22 mouse cellular contexts compared by ENCODE assay signal in genomic region chr9:71157921-71158646, GRCm38 (mm10). TPM values are rescaled to one million over a fixed set of nuclear protein-coding genes. Genes with fewer than 3 reads are reported as not detected.
A peak's percentile ranks its signal among the peaks of the same experiment; 100 is the strongest.
DNase-seq lines count a peak whose midpoint lies in the region; ATAC-seq and TF ChIP-seq lines count a peak whose summit lies in the region.
"Had no signal": no experiment of that assay in that cellular context is flagged by ENCODE, and none has a peak within 500 bp of the region (broad histone marks: within the 10 kb centered on the region; RNA-seq: fewer than 3 reads in every experiment).

No protein-coding gene starts in this region.

- 0 out of 2 replicates have a peak overlapping the region, but pooled peaks have one; percentile 18 for H3K27ac ChIP-seq in lung, embryonic 14.5 days (ENCODE audit: low read depth)
- peak overlapping the region; percentile 96 for H3K27ac ChIP-seq in liver, embryonic 11.5 days (ENCODE audit: low read depth, low read length)
- H3K27ac ChIP-seq in liver, postnatal 0 days (ENCODE audit: low read depth): peak overlapping the region; percentile 92
- no peak overlapping the region for H3K27ac ChIP-seq in forebrain, embryonic 11.5 days (ENCODE audit: low read depth, low read length)
- H3K27ac ChIP-seq in hindbrain, embryonic 10.5 days: no peak overlapping the region
- H3K27ac ChIP-seq in forebrain, embryonic 16.5 days (ENCODE audit: low read length): no peak overlapping the region
- H3K27ac ChIP-seq: embryonic facial prominence, embryonic 15.5 days; forebrain, embryonic 12.5 days; midbrain, embryonic 13.5 days had no signal

- peak; percentile 91 for TF ChIP-seq EP300 in liver, postnatal 0 days (IDR thresholded peaks at IDR 0.05; ENCODE audit: low read depth)

- WGBS in lung, embryonic 14.5 days: 83% methylated on average over 15 of the region's 15 CpGs
- 63% methylated on average over 15 of the region's 15 CpGs for WGBS in liver, embryonic 11.5 days
- WGBS in liver, postnatal 0 days (ENCODE audit: insufficient replicate concordance): 52% methylated on average over 15 of the region's 15 CpGs
- 88% methylated on average over 15 of the region's 15 CpGs for WGBS in forebrain, embryonic 11.5 days
- WGBS in hindbrain, embryonic 10.5 days: 92% methylated on average over 15 of the region's 15 CpGs
- 94% methylated on average over 15 of the region's 15 CpGs for WGBS in forebrain, embryonic 16.5 days

- no peaks in the 10 kb centered on the region for H3K4me1 ChIP-seq in lung, embryonic 14.5 days (ENCODE audit: insufficient read depth)
- H3K4me1 ChIP-seq in liver, embryonic 11.5 days (replicated peaks; ENCODE audit: control insufficient read depth, insufficient read depth, low read length): peaks cover 46% of the 10 kb centered on the region
- H3K4me1 ChIP-seq in liver, postnatal 0 days (ENCODE audit: insufficient read depth): peaks cover 61% of the 10 kb centered on the region
- H3K4me1 ChIP-seq in forebrain, embryonic 11.5 days (replicated peaks; ENCODE audit: control insufficient read depth, insufficient read depth, low read length): no peaks in the 10 kb centered on the region; the same call in 1 of the 2 replicates
- H3K4me1 ChIP-seq in hindbrain, embryonic 10.5 days (replicated peaks): 0 out of 2 replicates have a peak, but pooled peaks cover 2% of the 10 kb centered on the region
- peaks cover 3% of the 10 kb centered on the region; the same call in 1 of the 2 replicates for H3K4me1 ChIP-seq in forebrain, embryonic 16.5 days (replicated peaks; ENCODE audit: control insufficient read depth, insufficient read depth, low read length)
- H3K4me1 ChIP-seq: embryonic facial prominence, embryonic 15.5 days; forebrain, embryonic 12.5 days; midbrain, embryonic 13.5 days had no signal

- no peaks in the 10 kb centered on the region for H3K27me3 ChIP-seq in lung, embryonic 14.5 days (ENCODE audit: insufficient read depth, low read length)
- no peaks in the 10 kb centered on the region for H3K27me3 ChIP-seq in liver, embryonic 11.5 days (replicated peaks; ENCODE audit: control insufficient read depth, insufficient read depth, low read length)
- no peaks in the 10 kb centered on the region for H3K27me3 ChIP-seq in liver, postnatal 0 days (ENCODE audit: insufficient read depth, low read length)
- H3K27me3 ChIP-seq in forebrain, embryonic 11.5 days (ENCODE audit: control insufficient read depth, insufficient read depth, low read length): no peaks in the 10 kb centered on the region
- H3K27me3 ChIP-seq in hindbrain, embryonic 10.5 days (ENCODE audit: insufficient read depth, poor library complexity, severe bottlenecking): no peaks in the 10 kb centered on the region
- H3K27me3 ChIP-seq in forebrain, embryonic 16.5 days (replicated peaks; ENCODE audit: control insufficient read depth, insufficient read depth, low read length): no peaks in the 10 kb centered on the region
- H3K27me3 ChIP-seq: embryonic facial prominence, embryonic 15.5 days; forebrain, embryonic 12.5 days; midbrain, embryonic 13.5 days had no signal

- no peak for ATAC-seq in lung, embryonic 14.5 days (ENCODE audit: insufficient read depth)
- peak; percentile 58 for ATAC-seq in liver, embryonic 11.5 days (replicated peaks; ENCODE audit: low FRiP score)
- ATAC-seq in liver, postnatal 0 days: peak; percentile 18
- ATAC-seq in forebrain, embryonic 11.5 days (replicated peaks; ENCODE audit: low FRiP score): no peak
- no peak for ATAC-seq in forebrain, embryonic 16.5 days
- ATAC-seq: CD4-positive, CD25-positive, alpha-beta regulatory T cell, adult 4 months; hindbrain, embryonic 16.5 days; intestine, postnatal 0 days; lung, postnatal 0 days; midbrain, embryonic 13.5 days had no signal

- H3K9ac ChIP-seq in lung, embryonic 14.5 days: no peak overlapping the region
- H3K9ac ChIP-seq in liver, embryonic 11.5 days (ENCODE audit: low read depth, low read length): peak overlapping the region; percentile 64
- peak overlapping the region; percentile 58 for H3K9ac ChIP-seq in liver, postnatal 0 days (replicated peaks)
- H3K9ac ChIP-seq in forebrain, embryonic 11.5 days (ENCODE audit: low read length): no peak overlapping the region
- no peak overlapping the region for H3K9ac ChIP-seq in forebrain, embryonic 16.5 days (replicated peaks; ENCODE audit: low read depth, low read length)
- H3K9ac ChIP-seq: embryonic facial prominence, embryonic 15.5 days; forebrain, embryonic 12.5 days; midbrain, embryonic 13.5 days had no signal

- no peak for TF ChIP-seq CTCF in lung, embryonic 14.5 days (IDR thresholded peaks at IDR 0.05; ENCODE audit: low read depth)
- TF ChIP-seq CTCF in liver, postnatal 0 days (IDR thresholded peaks at IDR 0.05; ENCODE audit: low read depth): no peak

- no peak overlapping the region for H3K4me3 ChIP-seq in lung, embryonic 14.5 days (ENCODE audit: low read depth, low read length)
- H3K4me3 ChIP-seq in liver, embryonic 11.5 days (ENCODE audit: low read depth, low read length): no peak overlapping the region
- H3K4me3 ChIP-seq in liver, postnatal 0 days (ENCODE audit: low read depth, low read length): no peak overlapping the region
- no peak overlapping the region for H3K4me3 ChIP-seq in forebrain, embryonic 11.5 days (ENCODE audit: low read depth, low read length)
- H3K4me3 ChIP-seq in hindbrain, embryonic 10.5 days: no peak overlapping the region
- no peak overlapping the region for H3K4me3 ChIP-seq in forebrain, embryonic 16.5 days (replicated peaks; ENCODE audit: low read length)
- H3K4me3 ChIP-seq: embryonic facial prominence, embryonic 15.5 days; forebrain, embryonic 12.5 days; midbrain, embryonic 13.5 days had no signal

- DNase-seq in lung, embryonic 14.5 days: no peak
- no peak for DNase-seq in lung, postnatal 14 days
- DNase-seq in c-Kit-negative CD71-positive TER-119-positive erythroid progenitor cells, embryonic 14.5 days (ENCODE audit: low read depth, low spot score): peak; percentile 51
- no peak for DNase-seq in liver, embryonic 11.5 days (ENCODE audit: low spot score)
- peak; percentile 17 for DNase-seq in liver, postnatal 0 days
- DNase-seq in forebrain, embryonic 11.5 days (ENCODE audit: low spot score): no peak
- no peak for DNase-seq in hindbrain, embryonic 10.5 days (ENCODE audit: low spot score)
- DNase-seq: adrenal gland, adult 2 months; cerebellum, adult 2 months; kidney, postnatal 4 days; right cerebral cortex, postnatal 14 days; spleen, adult 18-20 months; thymus, postnatal 4 days had no signal

- H3K4me2 ChIP-seq in lung, embryonic 14.5 days: no peak overlapping the region
- H3K4me2 ChIP-seq in liver, embryonic 11.5 days: peak overlapping the region; percentile 53
- peak overlapping the region; percentile 55 for H3K4me2 ChIP-seq in liver, postnatal 0 days (ENCODE audit: low read depth, low read length)
- H3K4me2 ChIP-seq in forebrain, embryonic 11.5 days (ENCODE audit: low read depth, low read length, severe bottlenecking): no peak overlapping the region
- no peak overlapping the region for H3K4me2 ChIP-seq in forebrain, embryonic 16.5 days (ENCODE audit: low read length)
- H3K4me2 ChIP-seq: embryonic facial prominence, embryonic 15.5 days; forebrain, embryonic 12.5 days; heart, embryonic 11.5 days; midbrain, embryonic 13.5 days had no signal

- no peaks in the 10 kb centered on the region for H3K36me3 ChIP-seq in lung, embryonic 14.5 days (ENCODE audit: insufficient read depth)
- no peaks in the 10 kb centered on the region for H3K36me3 ChIP-seq in liver, embryonic 11.5 days (ENCODE audit: control insufficient read depth, insufficient read depth, low read length)
- no peaks in the 10 kb centered on the region for H3K36me3 ChIP-seq in liver, postnatal 0 days (replicated peaks; ENCODE audit: insufficient read depth, low read length)
- H3K36me3 ChIP-seq in forebrain, embryonic 11.5 days (ENCODE audit: control insufficient read depth, insufficient read depth, low read length): no peaks in the 10 kb centered on the region
- no peaks in the 10 kb centered on the region for H3K36me3 ChIP-seq in hindbrain, embryonic 10.5 days
- H3K36me3 ChIP-seq in forebrain, embryonic 16.5 days (ENCODE audit: control insufficient read depth, insufficient read depth): no peaks in the 10 kb centered on the region
- H3K36me3 ChIP-seq: embryonic facial prominence, embryonic 15.5 days; forebrain, embryonic 12.5 days; midbrain, embryonic 13.5 days had no signal

- H3K9me3 ChIP-seq in lung, embryonic 14.5 days (ENCODE audit: low read depth, low read length): no peaks in the 10 kb centered on the region
- H3K9me3 ChIP-seq in liver, embryonic 11.5 days (ENCODE audit: control insufficient read depth, low read length): no peaks in the 10 kb centered on the region
- H3K9me3 ChIP-seq in liver, postnatal 0 days (ENCODE audit: low read length): no peaks in the 10 kb centered on the region
- no peaks in the 10 kb centered on the region for H3K9me3 ChIP-seq in forebrain, embryonic 11.5 days (ENCODE audit: control insufficient read depth, low read length)
- no peaks in the 10 kb centered on the region for H3K9me3 ChIP-seq in hindbrain, embryonic 10.5 days
- H3K9me3 ChIP-seq in forebrain, embryonic 16.5 days (ENCODE audit: control insufficient read depth, low read length): no peaks in the 10 kb centered on the region
- H3K9me3 ChIP-seq: embryonic facial prominence, embryonic 15.5 days; forebrain, embryonic 12.5 days; midbrain, embryonic 13.5 days had no signal

RNA-seq across cellular contexts. Expression of gene Aqp9, which starts 10.4 kb away (rescaled TPM):
- polyA plus RNA-seq in lung, embryonic 14.5 days (2014; fragmentation: Nextera tagmentation; extraction: Ambion mirVana): 0.18 and 0.42 TPM in 2 replicates
- polyA plus RNA-seq in liver, embryonic 11.5 days (2014; fragmentation: Nextera tagmentation; extraction: Ambion mirVana): 13.6 and 15.2 TPM in 2 replicates
- polyA plus RNA-seq in liver, postnatal 0 days (2015; fragmentation: Nextera tagmentation; extraction: Ambion mirVana): 70.9 and 75.4 TPM in 2 replicates
- 0.09 and 0.20 TPM in 2 replicates for polyA plus RNA-seq in forebrain, embryonic 11.5 days (2014; fragmentation: Nextera tagmentation; extraction: Ambion mirVana)
- polyA plus RNA-seq in hindbrain, embryonic 10.5 days (2016; fragmentation: Nextera tagmentation; extraction: Ambion mirVana): 0.10 TPM in 1 of 2 replicates, not detected in the other
- polyA plus RNA-seq in forebrain, embryonic 16.5 days (2015; fragmentation: Nextera tagmentation; extraction: Ambion mirVana): 0.67 and 1.2 TPM in 2 replicates

RNA-seq across cellular contexts. Expression of gene Aldh1a2, which starts 57.5 kb away (rescaled TPM):
- 41.7 and 47.9 TPM in 2 replicates for polyA plus RNA-seq in lung, embryonic 14.5 days (2014; fragmentation: Nextera tagmentation; extraction: Ambion mirVana)
- 19.6 and 24.3 TPM in 2 replicates for polyA plus RNA-seq in liver, embryonic 11.5 days (2014; fragmentation: Nextera tagmentation; extraction: Ambion mirVana)
- polyA plus RNA-seq in liver, postnatal 0 days (2015; fragmentation: Nextera tagmentation; extraction: Ambion mirVana): 0.51 and 0.63 TPM in 2 replicates
- 1.2 and 1.6 TPM in 2 replicates for polyA plus RNA-seq in forebrain, embryonic 11.5 days (2014; fragmentation: Nextera tagmentation; extraction: Ambion mirVana)
- 0.80 and 5.7 TPM in 2 replicates for polyA plus RNA-seq in hindbrain, embryonic 10.5 days (2016; fragmentation: Nextera tagmentation; extraction: Ambion mirVana)
- polyA plus RNA-seq in forebrain, embryonic 16.5 days (2015; fragmentation: Nextera tagmentation; extraction: Ambion mirVana): 13.1 and 20.0 TPM in 2 replicates
- polyA plus RNA-seq: CD4-positive, CD25-positive, alpha-beta regulatory T cell, adult 4 months had no signal

Comparison
In these comparisons a context has a peak if more than half of its experiments do, and no peak if none do; other contexts are left out.
1. DNase-seq: peak in c-Kit-negative CD71-positive TER-119-positive erythroid progenitor cells, embryonic 14.5 days (single experiment) and liver, postnatal 0 days (single experiment); none in lung, embryonic 14.5 days (single experiment), lung, postnatal 14 days (single experiment), liver, embryonic 11.5 days (single experiment), forebrain, embryonic 11.5 days (single experiment) and hindbrain, embryonic 10.5 days (single experiment).
2. ATAC-seq: peak in liver, embryonic 11.5 days (single experiment) and liver, postnatal 0 days (single experiment); none in lung, embryonic 14.5 days (single experiment), forebrain, embryonic 11.5 days (single experiment) and forebrain, embryonic 16.5 days (single experiment).
3. H3K27ac ChIP-seq: peak in lung, embryonic 14.5 days (single experiment), liver, embryonic 11.5 days (single experiment) and liver, postnatal 0 days (single experiment); none in forebrain, embryonic 11.5 days (single experiment), hindbrain, embryonic 10.5 days (single experiment) and forebrain, embryonic 16.5 days (single experiment).
4. H3K4me2 ChIP-seq: peak in liver, embryonic 11.5 days (single experiment) and liver, postnatal 0 days (single experiment); none in lung, embryonic 14.5 days (single experiment), forebrain, embryonic 11.5 days (single experiment) and forebrain, embryonic 16.5 days (single experiment).
5. H3K9ac ChIP-seq: peak in liver, embryonic 11.5 days (single experiment) and liver, postnatal 0 days (single experiment); none in lung, embryonic 14.5 days (single experiment), forebrain, embryonic 11.5 days (single experiment) and forebrain, embryonic 16.5 days (single experiment).